Mouse (Mus musculus) midbrain, embryonic 12.5 days (tissue): ENCODE data around the gene Gatd1. TPM values are rescaled to one million over a fixed set of nuclear protein-coding genes. Genes with fewer than 3 reads are reported as not detected.

Source experiments
- ATAC-seq: fragments of 200-750 bp; cut with Nextera tagmentation; 2 replicates; pipeline ENCODE4 v1.8.0; 2017; ENCODE audit warnings: low read depth, moderate TSS enrichment, moderate library complexity; ENCODE audit not compliant: low FRiP score
- H3K27ac ChIP-seq: fragments of 300-500 bp; sonication (generic); replicated peaks from 2 replicates; pipeline ENCODE4 v1.5.1; 2016; ENCODE audit warnings: mild to moderate bottlenecking
- H3K27me3 ChIP-seq: fragments of 300-500 bp; sonication (generic); 2 replicates; pipeline ENCODE4 v1.6.1; 2016; ENCODE audit warnings: mild to moderate bottlenecking
- H3K36me3 ChIP-seq: fragments of 300-500 bp; sonication (generic); 2 replicates; pipeline ENCODE4 v1.6.1; 2016
- H3K4me1 ChIP-seq: fragments of 300-500 bp; sonication (generic); 2 replicates; pipeline ENCODE4 v1.6.1; 2016
- H3K4me2 ChIP-seq: fragments of 300-500 bp; sonication (generic); replicated peaks from 2 replicates; pipeline ENCODE4 v1.6.1; 2016; ENCODE audit warnings: mild to moderate bottlenecking, moderate library complexity
- H3K4me3 ChIP-seq: fragments of 300-500 bp; sonication (generic); 2 replicates; pipeline ENCODE4 v1.5.1; 2016; ENCODE audit warnings: mild to moderate bottlenecking
- H3K9ac ChIP-seq: fragments of 300-500 bp; sonication (generic); replicated peaks from 2 replicates; pipeline ENCODE4 v1.6.1; 2016; ENCODE audit warnings: mild to moderate bottlenecking, moderate library complexity
- H3K9me3 ChIP-seq: fragments of 300-500 bp; sonication (generic); 2 replicates; pipeline ENCODE4 v1.6.1; 2016; ENCODE audit warnings: mild to moderate bottlenecking
- WGBS: fragments of 180-500 bp; shearing (Covaris S2); methylation state at CpG from one replicate; pipeline ENCODE4 v1.1.7; 2016; 5-methylcytosine and 5-hydroxymethylcytosine counted together
- polyA plus RNA-seq: library from polyadenylated mRNA; unstranded; fragments of >200 nt; fragmentation: Nextera tagmentation; extraction: Ambion mirVana; gene quantifications from 2 replicates; pipeline ENCODE4 v1.2.1, GENCODE M21; 2016

The Gatd1 gene
- polyA plus RNA-seq, 1 experiment from 2014 or later, result 48.2 TPM

DNA sequence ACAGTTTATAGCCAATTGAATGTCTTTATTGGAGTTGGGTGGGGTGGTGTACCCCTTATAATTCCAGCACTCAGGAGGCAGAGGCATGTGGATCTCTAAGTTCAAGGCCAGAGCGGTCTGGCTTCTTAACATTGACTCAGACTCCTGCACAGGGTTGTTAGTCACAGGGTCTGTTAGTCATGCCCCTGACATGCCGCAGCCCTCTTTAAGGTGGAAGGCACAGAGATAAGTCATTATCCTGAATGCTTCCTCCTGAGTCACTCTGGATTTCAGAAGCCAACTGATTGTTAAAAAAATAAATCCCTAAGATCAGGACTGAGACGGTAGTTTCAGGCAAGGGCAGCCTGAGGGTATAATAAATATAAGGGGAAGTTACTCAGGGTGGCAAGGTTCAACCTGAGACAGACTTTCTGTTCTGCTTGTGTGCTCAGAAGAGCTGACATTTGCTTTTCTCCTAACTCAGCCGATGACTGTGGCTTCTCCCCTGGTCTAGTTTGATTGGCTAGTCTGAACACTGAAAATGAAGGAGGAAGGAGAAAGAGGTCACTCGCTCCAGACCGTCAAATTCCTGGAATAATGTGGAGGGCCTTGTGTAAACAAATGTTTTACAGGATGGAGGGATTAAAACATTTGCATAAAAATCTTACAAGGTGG, 41.9 kb downstream of the Gatd1 start:
- Histone ChIP-seq H3K36me3 (no peaks in the 10 kb centered on the region), H3K9ac (no peak overlapping the region), H3K4me2 (no peak overlapping the region), H3K27ac (no peak overlapping the region), H3K9me3 (no peaks in the 10 kb centered on the region), H3K4me3 (no peak overlapping the region), H3K4me1 (no peaks in the 10 kb centered on the region; the same call in 1 of the 2 replicates), H3K27me3 (0 out of 2 replicates have a peak, but pooled peaks cover 4% of the 10 kb centered on the region)
- 73% methylated on average over 6 of the region's 6 CpGs for WGBS
- no peak for ATAC-seq

DNA sequence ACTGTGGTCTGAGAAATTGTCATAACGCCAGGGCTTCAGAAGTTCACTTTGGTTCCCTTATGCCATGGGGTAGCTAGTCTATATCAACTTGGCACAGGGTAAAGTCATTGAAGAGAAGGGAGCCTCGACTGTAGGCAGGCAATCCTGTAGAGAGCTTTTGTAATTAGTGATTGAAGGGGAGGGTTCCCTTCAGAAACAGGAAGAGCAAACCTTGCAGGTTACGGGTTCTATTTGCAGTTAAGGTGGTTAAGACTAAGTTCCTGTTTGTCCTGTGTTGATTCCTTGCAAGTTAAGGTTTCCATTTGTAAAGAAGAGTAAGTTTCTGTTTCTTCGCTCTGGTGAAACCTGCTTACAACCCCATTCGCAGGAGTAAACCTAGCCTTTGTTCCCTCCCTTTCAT, 44.0 kb downstream of the Gatd1 start:
- 0 out of 2 replicates have a peak, but pooled peaks cover 4% of the 10 kb centered on the region for H3K27me3 ChIP-seq
- no peaks in the 10 kb centered on the region; the same call in 1 of the 2 replicates for H3K4me1 ChIP-seq
- H3K9ac ChIP-seq, result no peak overlapping the region
- H3K27ac ChIP-seq, result no peak overlapping the region
- no peak overlapping the region for H3K4me3 ChIP-seq
- H3K36me3 ChIP-seq, result no peaks in the 10 kb centered on the region
- ATAC-seq, result no peak
- H3K9me3 ChIP-seq, result no peaks in the 10 kb centered on the region
- 72% methylated on average over 5 of the region's 5 CpGs for WGBS
- no peak overlapping the region for H3K4me2 ChIP-seq

DNA sequence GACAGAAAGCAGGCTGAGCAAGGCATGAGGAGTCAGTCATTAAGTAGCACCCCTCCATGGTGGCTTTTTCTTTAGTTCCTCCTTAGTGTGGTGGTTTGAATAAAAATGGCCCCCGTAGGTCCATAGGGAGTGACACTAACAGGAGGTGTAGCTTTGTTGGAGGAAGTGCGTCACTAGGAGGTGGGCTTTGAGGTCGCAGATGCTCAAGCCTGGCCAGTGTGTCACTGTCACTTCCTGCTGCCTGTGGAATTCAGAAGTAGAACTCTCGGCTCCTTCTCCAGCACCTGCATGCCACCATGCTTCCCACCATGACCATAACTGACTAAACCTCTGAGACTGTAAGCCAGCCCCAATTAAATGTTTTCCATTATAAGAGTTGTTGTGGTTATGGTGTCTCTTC, 46.6 kb downstream of the Gatd1 start:
- Histone ChIP-seq H3K4me2 (no peak overlapping the region), H3K4me3 (no peak overlapping the region), H3K27me3 (peaks cover 22% of the 10 kb centered on the region), H3K9ac (no peak overlapping the region), H3K4me1 (no peaks in the 10 kb centered on the region), H3K27ac (no peak overlapping the region), H3K9me3 (no peaks in the 10 kb centered on the region), H3K36me3 (no peaks in the 10 kb centered on the region)
- 90% methylated on average over 4 of the region's 4 CpGs for WGBS
- no peak for ATAC-seq

DNA sequence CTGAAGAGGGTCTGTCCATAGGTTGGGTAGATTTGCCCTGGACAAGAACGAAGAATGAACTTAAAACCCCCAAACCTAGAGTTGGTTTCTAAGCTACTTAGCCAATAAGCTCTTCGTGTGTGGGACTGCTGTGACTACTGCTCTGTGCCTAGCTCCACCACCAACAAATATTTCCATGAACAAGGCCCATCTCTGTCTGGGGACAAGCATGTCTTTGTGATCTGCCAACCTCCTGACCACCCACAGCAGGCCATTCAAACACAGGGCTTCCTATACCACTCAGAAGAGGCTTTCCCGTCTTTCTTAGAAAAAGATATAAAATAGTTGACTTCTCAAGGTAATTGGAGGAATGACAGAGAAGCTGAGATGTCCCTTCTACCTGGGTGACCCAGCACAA, 48.9 kb downstream of the Gatd1 start:
- WGBS, result 76% methylated on average over 3 of the region's 3 CpGs
- H3K36me3 ChIP-seq, result no peaks in the 10 kb centered on the region
- peaks cover 4% of the 10 kb centered on the region; the same call in 1 of the 2 replicates for H3K4me1 ChIP-seq
- no peak overlapping the region for H3K4me2 ChIP-seq
- no peak overlapping the region for H3K9ac ChIP-seq
- H3K9me3 ChIP-seq, result no peaks in the 10 kb centered on the region
- H3K27me3 ChIP-seq, result peaks cover 45% of the 10 kb centered on the region
- H3K27ac ChIP-seq, result no peak overlapping the region
- no peak overlapping the region for H3K4me3 ChIP-seq
- ATAC-seq, result no peak

DNA sequence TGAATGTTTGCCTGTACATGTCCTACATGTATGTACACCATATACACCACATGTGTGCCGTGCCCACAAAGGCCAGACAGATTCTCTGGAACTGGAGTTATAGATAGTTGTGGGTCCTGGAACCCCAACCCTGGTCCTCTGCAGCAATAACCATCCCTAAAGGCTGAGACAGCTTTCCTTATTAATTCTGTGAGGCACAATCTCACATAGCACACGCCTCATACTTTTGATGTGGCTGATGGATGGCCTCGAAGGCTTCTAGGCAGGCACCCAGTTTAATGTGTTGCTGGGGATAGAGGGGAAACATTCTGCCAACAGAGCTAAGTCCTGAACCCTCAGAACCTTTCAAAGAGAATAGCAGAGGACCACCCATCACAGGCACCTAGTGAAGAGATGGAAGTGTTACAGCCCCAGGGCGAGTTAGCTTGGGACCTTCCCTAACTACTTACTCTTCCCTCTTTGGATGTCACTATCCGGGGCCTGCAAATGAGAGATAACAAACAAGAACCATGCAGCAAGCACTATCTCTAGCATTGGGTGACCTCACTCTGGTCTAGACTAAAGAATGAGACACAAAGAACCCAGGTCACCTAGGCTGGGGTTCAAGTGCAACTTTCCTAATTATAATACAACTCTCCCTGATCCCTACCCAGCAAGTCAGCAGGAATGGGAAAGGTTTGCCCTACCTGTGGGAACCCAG, 49.4 kb downstream of the Gatd1 start:
- WGBS, result 83% methylated on average over 5 of the region's 5 CpGs
- H3K9ac ChIP-seq, result no peak overlapping the region
- H3K36me3 ChIP-seq, result no peaks in the 10 kb centered on the region
- no peak overlapping the region for H3K4me2 ChIP-seq
- H3K9me3 ChIP-seq, result no peaks in the 10 kb centered on the region
- peaks cover 46% of the 10 kb centered on the region for H3K27me3 ChIP-seq
- H3K4me3 ChIP-seq, result no peak overlapping the region
- no peak overlapping the region for H3K27ac ChIP-seq
- no peak for ATAC-seq
- peaks cover 4% of the 10 kb centered on the region; the same call in 1 of the 2 replicates for H3K4me1 ChIP-seq

DNA sequence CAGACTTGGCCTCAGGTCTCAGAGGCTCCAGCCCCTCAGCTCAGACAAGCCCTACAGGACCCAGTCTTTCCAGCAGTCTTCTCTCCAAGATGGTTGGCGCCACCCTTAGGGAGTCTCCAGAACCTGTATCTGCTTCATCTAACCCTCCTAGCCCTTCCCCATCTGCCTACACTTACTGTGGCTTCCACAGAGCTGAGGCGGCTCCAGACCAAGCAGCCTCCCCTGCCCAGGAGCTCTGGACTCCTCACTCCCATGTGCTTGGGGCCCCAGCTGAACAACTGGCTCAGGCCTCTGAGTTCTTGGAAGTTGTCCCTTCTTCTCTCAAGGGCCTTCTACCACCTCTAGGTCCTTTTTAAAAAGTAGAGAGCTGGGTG, 50.2 kb downstream of the Gatd1 start:
- Histone ChIP-seq H3K9me3 (no peaks in the 10 kb centered on the region), H3K27ac (no peak overlapping the region), H3K4me2 (no peak overlapping the region), H3K9ac (no peak overlapping the region), H3K4me3 (no peak overlapping the region), H3K36me3 (no peaks in the 10 kb centered on the region), H3K27me3 (peaks cover 46% of the 10 kb centered on the region), H3K4me1 (peaks cover 4% of the 10 kb centered on the region; the same call in 1 of the 2 replicates)
- ATAC-seq, result no peak
- 55% methylated on average over 2 of the region's 2 CpGs for WGBS

DNA sequence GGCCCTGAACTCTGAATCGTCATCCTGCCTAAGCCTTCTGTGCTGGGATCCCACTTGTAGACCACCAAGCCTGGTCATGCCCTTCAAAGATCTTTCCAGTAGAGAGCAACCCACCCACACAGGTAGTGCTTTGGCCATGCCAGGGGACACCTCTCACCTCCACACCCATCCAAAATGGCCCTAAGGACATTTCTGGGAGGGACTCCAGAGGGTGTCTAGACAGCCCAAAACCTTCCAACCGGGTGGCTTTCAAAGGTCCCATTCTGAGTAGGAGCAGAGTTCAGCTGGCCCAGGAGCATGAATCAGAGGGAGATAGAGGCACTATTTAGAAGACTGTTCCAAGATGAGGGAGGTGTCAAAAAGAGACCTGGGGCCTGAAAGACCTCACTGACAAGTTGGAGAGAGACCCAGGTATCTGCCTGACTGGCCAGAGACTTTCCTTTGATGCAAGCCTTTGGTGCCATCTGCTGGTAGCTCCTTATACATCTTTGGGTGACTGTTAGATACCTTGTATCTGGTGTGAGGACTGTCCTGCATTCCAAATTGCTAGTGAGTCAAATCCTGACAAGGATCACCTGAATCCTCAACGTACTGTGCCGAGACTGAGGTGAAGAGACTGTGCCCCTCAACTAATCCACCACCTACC, 50.7 kb downstream of the Gatd1 start:
- Histone ChIP-seq H3K27me3 (peaks cover 46% of the 10 kb centered on the region), H3K36me3 (no peaks in the 10 kb centered on the region), H3K4me2 (no peak overlapping the region), H3K4me1 (peaks cover 4% of the 10 kb centered on the region; the same call in 1 of the 2 replicates), H3K4me3 (no peak overlapping the region), H3K27ac (no peak overlapping the region), H3K9ac (no peak overlapping the region), H3K9me3 (no peaks in the 10 kb centered on the region)
- ATAC-seq, result 0 out of 2 replicates have a peak, but pooled peaks have one; percentile 54
- 47% methylated on average over 4 of the region's 4 CpGs for WGBS

DNA sequence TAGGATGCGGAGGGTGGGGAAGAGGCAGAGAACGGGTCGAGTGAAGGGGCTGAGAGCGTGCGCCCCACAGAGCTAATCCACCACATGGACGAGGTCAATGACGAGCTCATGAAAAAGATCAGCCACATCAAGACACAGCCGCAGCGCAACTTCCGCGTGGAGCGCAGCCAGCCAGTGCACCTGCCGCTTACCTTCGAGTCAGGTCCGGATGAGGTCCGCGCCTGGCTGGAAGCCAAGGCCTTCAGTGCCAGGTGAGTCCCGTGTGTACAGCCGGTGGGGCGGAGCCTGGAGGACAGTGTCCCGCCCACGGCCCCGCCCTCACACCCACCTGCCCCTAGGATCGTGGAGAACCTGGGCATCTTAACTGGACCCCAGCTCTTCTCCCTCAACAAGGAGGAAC, 52.4 kb downstream of the Gatd1 start:
- H3K27me3 ChIP-seq, result peaks cover 42% of the 10 kb centered on the region
- H3K36me3 ChIP-seq, result no peaks in the 10 kb centered on the region
- ATAC-seq, result no peak
- no peak overlapping the region for H3K4me3 ChIP-seq
- H3K9ac ChIP-seq, result no peak overlapping the region
- H3K9me3 ChIP-seq, result no peaks in the 10 kb centered on the region
- H3K4me2 ChIP-seq, result no peak overlapping the region
- no peak overlapping the region for H3K27ac ChIP-seq
- 16% methylated on average over 24 of the region's 24 CpGs for WGBS
- peaks cover 4% of the 10 kb centered on the region; the same call in 1 of the 2 replicates for H3K4me1 ChIP-seq

Other genes with a start within 250 kb of the Gatd1 start
- gene Rnh1, start 241.3 kb downstream of the Gatd1 start, polyA plus RNA-seq, result 47.4 and 54.9 TPM in 2 replicates
- 93.4 and 96.4 TPM in 2 replicates for gene Hras, start 220.1 kb downstream of the Gatd1 start, polyA plus RNA-seq
- 13.1 and 14.4 TPM in 2 replicates for gene Lrrc56, start 220.0 kb downstream of the Gatd1 start, polyA plus RNA-seq
- gene Lmntd2, start 200.1 kb downstream of the Gatd1 start, polyA plus RNA-seq, result 3.7 and 3.8 TPM in 2 replicates
- gene Rassf7, start 198.3 kb downstream of the Gatd1 start, polyA plus RNA-seq, result 40.1 and 40.6 TPM in 2 replicates
- gene Phrf1, start 185.4 kb downstream of the Gatd1 start, polyA plus RNA-seq, result 107 and 112 TPM in 2 replicates
- 0.81 and 0.84 TPM in 2 replicates for gene Irf7, start 147.7 kb downstream of the Gatd1 start, polyA plus RNA-seq
- not detected in 2 replicates for gene Cdhr5, start 137.3 kb downstream of the Gatd1 start, polyA plus RNA-seq
- 0.64 and 1.3 TPM in 2 replicates for gene Sct, start 135.0 kb downstream of the Gatd1 start, polyA plus RNA-seq
- 0.39 and 0.68 TPM in 2 replicates for gene Drd4, start 122.1 kb downstream of the Gatd1 start, polyA plus RNA-seq
- gene Deaf1, start 86.4 kb downstream of the Gatd1 start, polyA plus RNA-seq, result 85.9 and 88.3 TPM in 2 replicates
- 64.9 and 68.9 TPM in 2 replicates for gene Tmem80, start 86.4 kb downstream of the Gatd1 start, polyA plus RNA-seq
- gene Eps8l2, start 75.3 kb downstream of the Gatd1 start, polyA plus RNA-seq, result 0.86 and 1.4 TPM in 2 replicates
- 362 and 364 TPM in 2 replicates for gene Taldo1, start 21.9 kb downstream of the Gatd1 start, polyA plus RNA-seq
- 19.3 and 22.7 TPM in 2 replicates for gene Cend1, start 15.4 kb upstream of the Gatd1 start, polyA plus RNA-seq
- gene Slc25a22, start 23.8 kb upstream of the Gatd1 start, polyA plus RNA-seq, result 52.6 and 52.7 TPM in 2 replicates
- 9.6 and 12.3 TPM in 2 replicates for gene Pidd1, start 29.9 kb upstream of the Gatd1 start, polyA plus RNA-seq
- 884 and 899 TPM in 2 replicates for gene Rplp2, start 33.2 kb upstream of the Gatd1 start, polyA plus RNA-seq
- gene Pnpla2, start 41.1 kb upstream of the Gatd1 start, polyA plus RNA-seq, result 15.6 and 18.3 TPM in 2 replicates
- gene Cracr2b, start 47.0 kb upstream of the Gatd1 start, polyA plus RNA-seq, result 5.4 and 6.0 TPM in 2 replicates
- gene Cd151, start 53.3 kb upstream of the Gatd1 start, polyA plus RNA-seq, result 14.8 and 15.6 TPM in 2 replicates
- 73.8 and 75.0 TPM in 2 replicates for gene Polr2l, start 61.0 kb upstream of the Gatd1 start, polyA plus RNA-seq
- gene Tspan4, start 61.1 kb upstream of the Gatd1 start, polyA plus RNA-seq, result 25.3 and 32.6 TPM in 2 replicates
- 29.3 and 30.2 TPM in 2 replicates for gene Chid1, start 125.7 kb upstream of the Gatd1 start, polyA plus RNA-seq
- gene Ap2a2, start 148.0 kb upstream of the Gatd1 start, polyA plus RNA-seq, result 109 and 113 TPM in 2 replicates
- 0.08 and 0.15 TPM in 2 replicates for gene Muc6, start 241.2 kb upstream of the Gatd1 start, polyA plus RNA-seq